Mouse (Mus musculus) adrenal gland, adult (tissue): ENCODE data around the gene Trim62.

ENCODE experiments used
- DNase-seq, 2 experiments: peaks; one replicate each; pipeline ENCODE4 v3.0.0; 2022 to 2023; ENCODE audit warnings: low spot score in 1 of 2; ENCODE audit not compliant: inconsistent age in 2 of 2

The Trim62 gene

GRCm38 (mm10) chr4:128908586-128909377 lies 25.4 kb downstream of the Trim62 start:
- peak; percentile 49 to 80 for DNase-seq

DNA sequence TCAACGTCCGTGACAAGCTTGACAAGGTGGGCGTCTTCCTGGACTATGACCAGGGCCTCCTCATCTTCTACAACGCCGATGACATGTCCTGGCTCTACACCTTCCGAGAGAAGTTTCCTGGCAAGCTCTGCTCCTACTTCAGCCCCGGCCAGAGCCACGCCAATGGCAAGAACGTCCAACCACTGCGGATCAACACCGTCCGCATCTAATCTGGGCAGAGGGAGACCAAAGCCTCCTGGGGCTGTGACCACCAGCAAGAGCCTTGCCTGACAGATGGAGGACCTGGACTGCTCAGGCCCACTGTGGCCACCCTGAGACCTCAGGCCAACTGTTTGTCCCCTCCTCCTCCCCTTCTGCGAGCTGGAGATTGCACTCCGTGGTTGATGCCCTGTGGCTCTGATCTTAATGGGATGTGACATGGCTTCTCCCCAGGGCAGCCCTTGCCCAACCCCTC lies 26.0 kb downstream of the Trim62 start:
- no peak for DNase-seq

DNA sequence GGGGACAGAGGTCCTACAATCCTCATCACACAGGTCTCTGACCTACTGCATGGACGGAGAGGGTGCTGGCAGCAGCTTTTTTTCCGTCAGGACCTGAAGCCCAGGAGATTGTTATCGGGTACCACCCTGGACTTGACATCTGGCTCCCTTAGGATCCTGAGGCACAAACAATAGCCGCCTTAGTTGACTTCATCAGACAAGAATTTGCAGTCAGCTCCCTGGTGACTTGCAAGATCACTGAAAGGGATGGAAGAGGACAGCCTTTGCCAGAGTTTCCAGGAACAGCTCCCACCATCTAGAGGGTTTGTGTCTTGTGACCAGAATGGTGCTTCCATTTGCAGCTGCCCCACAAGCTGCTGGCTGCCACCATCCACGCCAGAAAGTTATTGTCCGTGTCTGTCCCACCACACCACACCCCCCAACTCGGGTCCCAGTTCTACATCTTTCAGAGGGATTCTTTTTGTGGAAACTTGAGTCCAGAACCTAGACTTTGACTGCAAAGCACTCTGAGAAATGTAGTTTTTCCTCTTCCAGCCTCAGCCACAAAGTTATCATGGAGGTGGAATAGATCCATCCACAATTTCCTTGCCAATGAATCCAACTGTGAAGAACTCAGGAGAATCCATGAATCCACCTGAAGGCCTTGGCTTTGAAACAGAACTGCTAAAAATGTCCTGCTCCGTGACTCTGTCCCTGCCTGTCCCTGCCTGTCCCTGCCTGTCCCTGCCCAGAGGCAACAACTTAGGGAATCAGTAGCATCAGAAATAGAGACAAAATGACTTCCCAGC lies 27.1 kb downstream of the Trim62 start:
- no peak for DNase-seq

- DNase-seq, result no peak
Observed at GRCm38 (mm10) chr4:128912085-128912484, 28.7 kb downstream of the Trim62 start.

GRCm38 (mm10) chr4:128913794-128914193 lies 30.4 kb downstream of the Trim62 start:
- DNase-seq, result no peak

DNA sequence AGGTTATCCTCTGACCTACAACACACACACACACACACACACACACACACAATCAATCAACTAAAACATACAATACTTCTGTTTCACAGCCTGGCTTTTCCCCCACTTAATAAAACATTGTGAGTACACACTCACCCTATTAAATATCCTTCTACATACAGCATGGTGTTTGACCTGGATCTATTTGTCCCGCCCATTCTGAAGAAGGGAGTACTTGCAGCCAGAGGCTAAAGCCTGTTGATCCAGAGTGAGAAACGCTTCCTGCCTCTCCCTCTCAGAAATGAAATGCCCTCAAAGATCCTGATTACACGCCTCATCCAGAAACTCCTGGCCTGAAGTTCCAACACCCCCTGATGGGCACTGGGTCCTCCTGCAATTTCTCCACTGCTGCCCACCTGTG lies 33.7 kb downstream of the Trim62 start:
- DNase-seq, result no peak

DNA sequence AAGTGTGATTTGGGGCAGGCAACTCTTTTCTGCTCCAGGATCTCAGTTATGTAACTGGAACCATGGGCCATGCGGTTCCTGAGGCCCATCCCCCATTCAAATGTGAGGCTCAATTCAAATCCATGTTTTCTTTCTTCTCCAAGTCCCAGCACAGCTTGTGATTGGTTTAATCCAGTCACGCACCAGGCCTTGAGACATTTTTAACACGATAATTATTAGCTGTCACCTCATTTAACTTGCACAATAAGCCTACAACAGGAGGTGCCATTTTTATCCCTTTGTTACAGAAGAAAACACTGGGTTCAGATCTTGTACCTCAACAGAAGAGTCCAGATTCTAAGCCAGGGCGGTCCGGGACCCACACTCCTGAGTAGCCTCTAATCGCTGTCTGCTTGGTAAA lies 34.4 kb downstream of the Trim62 start:
- no peak for DNase-seq

- no peak for DNase-seq
Observed at GRCm38 (mm10) chr4:128918187-128918586, 34.8 kb downstream of the Trim62 start.

DNA sequence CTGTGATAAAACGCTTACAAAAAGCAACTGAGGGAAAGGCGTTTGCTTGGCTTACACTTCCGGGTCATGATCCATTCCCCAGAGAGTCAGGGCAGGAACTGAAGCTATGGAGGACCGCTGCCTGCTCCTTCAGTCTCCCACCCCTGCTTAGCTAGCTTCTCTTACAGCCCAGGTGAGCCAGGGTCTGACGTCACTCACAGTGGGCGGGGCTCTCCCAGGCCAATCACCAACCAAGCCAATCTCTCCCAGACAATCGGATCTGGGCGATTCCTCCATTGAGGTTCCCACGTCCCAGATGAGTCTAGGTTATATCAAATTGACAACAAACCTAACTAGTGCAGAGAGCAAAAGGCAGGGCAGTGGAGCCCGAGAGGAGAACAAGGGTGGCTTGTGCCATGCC lies 35.7 kb downstream of the Trim62 start:
- DNase-seq, result no peak

DNA sequence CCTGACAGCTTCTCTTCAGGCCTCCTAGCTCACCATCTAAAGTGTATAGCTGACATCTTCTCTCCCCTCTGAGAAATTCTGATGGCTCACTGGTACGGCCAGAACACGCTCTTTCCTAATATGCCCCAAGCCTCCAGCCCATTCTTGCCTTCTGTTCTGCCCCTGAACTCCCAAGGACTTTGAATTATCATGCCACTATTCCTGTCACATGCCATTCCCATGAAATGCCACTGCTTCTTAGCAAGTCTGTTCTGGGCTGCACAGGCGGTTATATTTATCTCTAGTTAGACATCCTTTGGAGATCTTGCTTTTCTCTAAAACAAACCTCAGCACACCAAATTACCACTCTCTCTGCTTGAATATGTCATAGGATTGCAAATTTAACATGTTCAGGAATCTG lies 40.2 kb downstream of the Trim62 start:
- peak; percentile 53 to 62 for DNase-seq

GRCm38 (mm10) chr4:128924841-128925606 lies 41.6 kb downstream of the Trim62 start:
- peak; percentile 81 to 93 for DNase-seq

DNA sequence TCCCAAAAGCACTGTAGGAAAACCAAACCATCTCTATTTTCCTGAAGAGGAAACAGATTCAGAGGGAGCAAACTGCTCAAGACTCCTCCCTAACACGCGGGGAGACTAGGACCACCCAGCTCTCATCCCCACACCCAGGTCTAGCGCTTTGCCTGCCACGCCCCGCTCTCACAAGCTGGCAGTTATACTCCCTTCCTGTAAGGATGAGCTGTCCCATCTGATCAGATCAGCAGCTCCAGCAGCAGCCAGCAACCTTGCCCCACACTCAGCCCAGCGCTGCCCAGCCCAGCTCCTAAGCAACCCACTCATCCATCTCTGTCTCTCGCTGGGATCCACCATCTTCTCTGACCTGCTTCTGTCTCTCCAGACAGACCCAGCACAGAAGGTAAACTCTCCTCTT lies 49.4 kb downstream of the Trim62 start:
- no peak for DNase-seq

GRCm38 (mm10) chr4:128935595-128935994 lies 52.2 kb downstream of the Trim62 start:
- no peak for DNase-seq

DNA sequence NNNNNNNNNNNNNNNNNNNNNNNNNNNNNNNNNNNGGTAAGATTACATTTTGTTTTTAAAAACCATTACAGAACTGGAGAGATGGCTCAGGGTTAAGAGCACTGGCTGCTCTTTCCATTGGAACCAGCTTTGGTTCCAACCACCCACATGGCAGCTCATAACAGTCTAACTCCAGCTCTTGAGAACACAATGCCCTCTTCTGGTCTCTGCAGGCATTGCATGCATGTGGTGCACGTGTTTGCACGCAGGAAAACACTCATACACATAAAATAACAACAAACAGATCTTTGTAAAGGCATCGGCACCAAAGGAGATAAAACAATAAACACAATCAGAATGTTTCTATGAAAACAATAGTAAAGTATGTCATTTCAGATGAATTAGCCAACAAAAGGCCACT lies 59.0 kb downstream of the Trim62 start:
- DNase-seq, result no peak

DNA sequence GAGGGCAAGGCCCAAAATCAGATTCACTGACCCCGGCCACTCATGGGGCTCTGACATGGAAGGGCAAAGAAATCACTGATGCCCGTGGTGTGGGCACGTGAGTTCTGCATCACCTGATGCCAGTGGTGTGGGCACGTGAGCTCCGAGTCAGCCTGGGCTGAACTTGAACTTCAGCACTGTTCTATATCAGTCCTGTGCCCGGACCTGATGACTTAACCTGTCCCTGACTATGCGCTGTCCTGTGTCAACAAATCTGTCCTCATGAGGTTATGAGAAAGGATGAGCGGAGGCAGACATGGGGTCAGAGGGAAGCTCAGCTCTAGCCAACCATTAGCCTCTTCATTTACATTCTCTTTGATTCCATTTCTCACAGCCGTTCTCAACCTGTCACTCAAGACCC lies 63.4 kb downstream of the Trim62 start:
- no peak for DNase-seq

- DNase-seq, result peak in 1 of 2 experiments; percentile 60
Observed at GRCm38 (mm10) chr4:128947326-128947933, 64.0 kb downstream of the Trim62 start.

DNA sequence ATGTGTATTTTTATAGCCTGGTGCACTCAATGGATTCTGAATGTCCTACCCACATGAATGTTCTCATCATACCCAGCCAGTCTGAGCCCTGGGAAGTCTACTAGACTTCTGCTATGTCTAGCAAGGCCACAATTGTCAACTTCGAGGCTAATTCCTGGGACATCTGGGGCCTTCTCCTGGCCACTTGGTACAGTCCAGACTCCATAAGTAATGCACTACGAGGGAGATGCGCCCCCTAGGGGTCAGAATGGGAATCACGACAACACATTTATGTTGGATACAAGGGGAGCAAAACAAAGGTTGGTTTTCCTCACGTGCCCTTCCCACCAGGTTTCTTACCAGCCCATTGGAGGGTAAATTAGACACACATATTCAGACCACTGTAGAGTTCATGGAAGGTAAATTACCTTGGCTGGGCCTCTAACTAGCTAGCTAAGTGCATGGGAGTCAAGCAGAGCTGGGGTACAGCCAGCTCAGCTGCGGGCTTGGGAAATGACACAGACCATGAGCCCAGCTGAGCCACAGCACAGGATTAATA lies 64.8 kb downstream of the Trim62 start:
- DNase-seq, result peak; percentile 55 to 84

DNA sequence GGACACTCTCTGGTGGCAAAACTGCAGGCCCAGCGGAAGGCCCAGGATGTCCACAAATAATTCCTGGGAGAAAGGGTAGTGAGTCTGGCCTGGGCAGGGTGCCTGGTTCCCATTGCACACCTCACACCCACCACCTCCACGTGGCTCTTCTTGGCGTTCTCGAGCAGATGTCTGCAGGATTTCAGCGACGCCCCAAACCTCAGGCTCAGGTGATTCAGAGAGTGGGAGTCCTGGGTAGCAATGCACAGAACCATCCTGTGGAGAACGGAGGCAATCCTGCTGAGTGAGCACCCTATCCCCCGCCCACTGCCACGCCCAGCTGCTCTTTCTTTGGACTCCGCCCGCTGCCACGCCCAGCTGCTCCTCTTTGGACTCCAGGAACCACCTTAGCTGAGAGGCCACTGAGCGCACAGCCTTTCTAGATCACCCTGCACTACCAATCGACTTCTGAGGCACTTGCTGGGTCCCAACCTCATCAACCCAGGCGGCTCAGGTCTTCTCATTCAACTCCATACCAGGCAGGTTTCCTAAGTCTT lies 66.2 kb downstream of the Trim62 start:
- no peak for DNase-seq

GRCm38 (mm10) chr4:128950461-128950860 lies 67.1 kb downstream of the Trim62 start:
- peak in 1 of 2 experiments; percentile 64 for DNase-seq

DNA sequence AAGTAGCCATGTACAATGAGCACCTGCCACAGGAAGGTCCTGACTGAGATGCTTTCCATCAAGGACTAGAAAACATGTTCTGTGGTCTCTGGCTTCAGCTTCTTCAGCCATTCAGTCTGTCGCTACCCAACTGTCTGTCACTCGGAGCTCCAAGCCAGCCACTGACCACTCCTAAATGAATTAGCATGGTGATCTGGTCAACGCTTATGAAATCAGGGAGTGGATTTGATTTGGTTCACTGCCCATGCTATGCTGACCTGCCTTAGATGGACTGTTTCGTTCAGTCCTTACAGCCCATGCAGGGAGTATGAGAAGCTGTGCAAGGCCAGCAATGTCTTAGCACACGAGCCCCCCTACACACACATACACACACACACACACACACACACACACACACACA lies 70.5 kb downstream of the Trim62 start:
- DNase-seq, result no peak
